Mouse (Mus musculus) spleen, adult 10 weeks (tissue): ENCODE data around the gene Rgp1. TPM values are rescaled to one million over a fixed set of nuclear protein-coding genes. Genes with fewer than 3 reads are reported as not detected.

Experiments
- polyA plus RNA-seq: library from polyadenylated mRNA; stranded (reverse); fragments of 350-450 nt; fragmentation: Illumina TruSeq; extraction: RNeasy Lipid Tissue Mini Kit (QIAGEN cat#74804); gene quantifications from one replicate; pipeline ENCODE4 v1.2.3, GENCODE M21; 2015; ENCODE audit warnings: low replicate concordance; ENCODE audit not compliant: insufficient read depth

Gene Rgp1
- 28.8 TPM for polyA plus RNA-seq

DNA sequence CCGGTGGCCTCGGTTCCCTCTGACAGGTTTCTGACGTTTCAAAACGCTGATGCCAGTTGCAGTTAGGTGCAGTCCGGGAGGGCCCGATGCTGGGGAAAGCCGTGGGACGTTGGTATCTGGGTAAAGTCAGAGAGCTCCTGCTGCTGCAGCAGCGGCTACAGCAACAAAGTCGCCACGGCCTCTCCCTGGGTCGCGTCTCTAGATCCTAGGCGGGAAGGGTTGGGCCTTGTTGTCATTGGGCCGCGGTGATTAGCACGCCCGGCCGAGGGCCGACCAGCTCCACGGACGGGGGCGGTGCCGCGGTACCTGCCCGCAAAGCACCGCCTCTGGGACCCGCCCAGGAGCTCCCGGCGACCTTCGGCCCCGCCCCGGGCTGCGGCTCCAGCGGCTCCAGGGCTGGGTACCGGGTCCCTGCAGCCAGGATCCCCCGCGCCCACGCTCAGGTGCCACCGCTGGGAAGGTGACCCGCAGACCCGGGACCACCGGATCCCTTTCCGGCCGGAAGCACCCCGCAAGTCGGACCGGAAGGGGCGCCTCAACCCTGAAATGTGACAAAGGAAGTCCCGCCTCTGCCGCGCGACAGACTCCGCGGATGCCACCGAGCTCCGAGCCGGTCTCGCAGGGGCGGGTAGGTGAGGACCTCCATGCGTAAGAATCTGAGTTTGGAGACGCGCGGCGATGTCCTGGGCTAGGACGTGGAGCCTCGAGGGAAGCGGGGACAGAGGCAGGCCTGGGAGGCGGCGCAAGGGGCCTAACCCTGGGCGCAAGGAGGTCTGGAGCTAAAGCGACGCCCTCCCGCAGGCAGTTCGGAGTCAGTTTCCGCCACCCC is at the start of gene Rgp1, which contains the start of gene Gba2:
Gene Rgp1 (plus strand): TSS at position 340 of the 829 bp plus-strand sequence.
Gene Gba2 (minus strand): TSS at position 498 of the 829 bp plus-strand sequence.

DNA sequence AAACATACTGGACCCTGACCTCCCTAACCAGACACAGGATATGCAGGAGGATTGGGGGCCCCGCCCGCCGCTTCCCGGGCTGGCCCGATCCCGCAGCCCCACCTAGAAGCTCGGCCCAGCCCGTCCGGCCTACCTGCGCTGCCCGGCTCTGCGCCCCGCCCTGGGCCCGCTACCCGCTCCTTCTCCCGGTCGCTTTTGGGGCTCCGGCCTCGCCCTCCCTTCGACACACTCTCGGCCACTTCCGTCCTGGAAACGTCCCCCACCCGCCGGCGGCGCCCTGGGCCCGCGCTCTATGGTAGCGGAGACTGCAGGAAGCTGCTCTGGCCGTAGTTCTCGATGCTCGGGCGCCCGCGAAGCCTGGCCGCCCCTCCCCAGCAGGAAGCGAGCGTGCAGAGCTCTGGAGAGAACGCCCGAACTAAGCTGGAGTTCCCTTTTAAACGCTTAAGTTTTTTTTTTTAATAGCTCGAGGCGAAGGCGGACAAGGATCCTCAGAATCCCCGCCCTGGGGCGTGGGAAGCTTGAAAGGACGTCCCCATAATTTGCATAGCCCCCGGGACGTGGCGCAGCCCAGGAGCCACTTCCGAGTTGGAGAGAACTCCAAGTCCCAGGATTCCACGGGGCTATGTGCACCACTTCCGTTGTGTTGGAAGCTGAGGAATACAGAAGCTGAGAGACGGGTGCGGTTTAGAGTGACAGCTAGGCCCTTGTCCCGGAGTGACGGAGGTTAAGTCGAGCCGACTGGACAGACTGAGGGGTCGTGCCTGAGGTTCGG is 16.3 kb upstream of the Rgp1 start, which contains the start of the genes Creb3 and Tln1:
Gene Creb3 (plus strand): TSS at position 336 of the 772 bp plus-strand sequence.
Gene Tln1 (minus strand): TSS at position 695 of the 772 bp plus-strand sequence.

DNA sequence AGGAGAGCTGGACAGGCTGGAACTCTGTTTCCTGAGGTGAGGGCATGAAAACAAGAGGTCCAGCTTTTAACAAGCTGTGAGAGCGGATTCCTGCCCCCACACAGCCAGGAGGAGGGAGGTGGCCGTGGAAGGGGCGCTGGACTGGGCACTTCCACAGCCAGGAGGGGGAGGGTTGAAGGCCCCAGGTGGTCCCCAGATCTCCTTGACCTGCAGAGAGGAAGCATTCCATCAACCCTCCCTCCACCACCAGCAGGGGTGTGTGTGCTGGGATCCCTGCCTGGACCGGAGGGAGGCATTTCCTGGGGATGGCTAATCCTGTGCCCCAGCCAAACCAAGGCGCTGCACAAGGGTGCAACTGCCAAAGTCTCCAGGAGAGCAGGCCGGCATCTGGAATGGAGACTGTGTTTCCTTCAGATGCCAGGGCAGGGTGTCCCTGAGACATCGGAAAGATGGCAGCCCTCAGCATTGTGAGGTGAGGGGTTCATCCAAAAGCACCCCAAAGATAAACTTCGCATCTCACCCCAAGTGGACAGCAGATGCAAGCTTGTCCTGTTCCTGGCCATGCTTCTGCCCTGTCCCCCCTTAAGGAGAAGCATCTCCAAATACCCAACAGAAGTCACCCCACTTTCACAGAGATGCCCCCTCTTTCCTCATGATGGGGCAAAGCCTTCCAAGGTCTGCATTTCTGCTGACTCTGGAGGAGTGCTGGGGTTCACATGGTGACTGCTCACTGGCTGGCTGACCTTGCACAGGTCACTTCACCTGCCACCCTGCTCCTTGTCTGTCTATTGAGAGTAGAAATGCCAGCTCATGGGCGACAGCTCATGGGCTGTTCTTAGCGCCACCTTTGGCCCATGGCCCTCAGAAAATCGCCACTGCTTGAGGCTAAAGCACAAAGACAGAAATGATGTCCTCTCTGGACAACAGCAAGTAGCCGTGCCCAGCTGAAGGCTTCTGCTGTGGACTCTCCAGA is 6.2 kb downstream of the Rgp1 start, which contains the start of gene Msmp:
Gene Msmp (minus strand): TSS at position 51 of the 973 bp plus-strand sequence.

GRCm38 (mm10) chr4:43631046-43631955 is 52.8 kb downstream of the Rgp1 start, which contains the start of gene Npr2:
Gene Npr2 (plus strand): TSS chr4:43631935.

Other genes with a start within 250 kb of the Rgp1 start
- 1.6 TPM for gene Rusc2, start 196.7 kb upstream of the Rgp1 start, polyA plus RNA-seq
- gene Fam166b, start 149.6 kb upstream of the Rgp1 start, polyA plus RNA-seq, result not detected
- gene Tesk1, start 136.8 kb upstream of the Rgp1 start, polyA plus RNA-seq, result 6.2 TPM
- 389 TPM for gene Cd72, start 124.1 kb upstream of the Rgp1 start, polyA plus RNA-seq
- 11.4 TPM for gene Sit1, start 95.0 kb upstream of the Rgp1 start, polyA plus RNA-seq
- 47.6 TPM for gene Ccdc107, start 85.8 kb upstream of the Rgp1 start, polyA plus RNA-seq
- gene Arhgef39, start 79.0 kb upstream of the Rgp1 start, polyA plus RNA-seq, result 9.4 TPM
- 2.7 TPM for gene Car9, start 71.7 kb upstream of the Rgp1 start, polyA plus RNA-seq
- gene Tpm2, start 55.0 kb upstream of the Rgp1 start, polyA plus RNA-seq, result 31.3 TPM
- 64.5 TPM for gene Creb3, start 16.4 kb upstream of the Rgp1 start, polyA plus RNA-seq
- gene Tln1, start 16.0 kb upstream of the Rgp1 start, polyA plus RNA-seq, result 194 TPM
- 24.6 TPM for gene Gba2, start 158 bp downstream of the Rgp1 start, polyA plus RNA-seq
- 0.37 TPM for gene Msmp, start 5.8 kb downstream of the Rgp1 start, polyA plus RNA-seq
- 10.0 TPM for gene Npr2, start 53.2 kb downstream of the Rgp1 start, polyA plus RNA-seq
- gene Spag8, start 74.9 kb downstream of the Rgp1 start, polyA plus RNA-seq, result not detected
- 23.5 TPM for gene Hint2, start 77.8 kb downstream of the Rgp1 start, polyA plus RNA-seq
- gene Tmem8b, start 90.3 kb downstream of the Rgp1 start, polyA plus RNA-seq, result 2.1 TPM
- gene Fam221b, start 90.4 kb downstream of the Rgp1 start, polyA plus RNA-seq, result 0.07 TPM
- gene Olfr70, start 122.1 kb downstream of the Rgp1 start, polyA plus RNA-seq, result not detected
- gene Olfr71, start 131.5 kb downstream of the Rgp1 start, polyA plus RNA-seq, result not detected
- 0.28 TPM for gene Hrct1, start 148.5 kb downstream of the Rgp1 start, polyA plus RNA-seq
- 0.07 TPM for gene Spaar, start 151.3 kb downstream of the Rgp1 start, polyA plus RNA-seq
- not detected for gene Olfr159, start 192.3 kb downstream of the Rgp1 start, polyA plus RNA-seq
- gene Olfr156, start 245.2 kb downstream of the Rgp1 start, polyA plus RNA-seq, result not detected